Mouse (Mus musculus): ENCODE data around the gene Sema3f. TPM values are rescaled to one million over a fixed set of nuclear protein-coding genes. Genes with fewer than 3 reads are reported as not detected.

Gene Sema3f
- polyA plus RNA-seq, 1 experiment from 2014 or later: 8.1 TPM

GRCm38 (mm10) chr9:107659961-107660360 lies 50.3 kb downstream of the Sema3f start:
- Histone ChIP-seq H3K4me3 (no peak overlapping the region), H3K4me1 (replicated peaks) (0 out of 2 replicates have a peak, but pooled peaks cover 3% of the 10 kb centered on the region), H3K27ac (ENCODE audit: poor library complexity, severe bottlenecking) (no peak overlapping the region), H3K4me2 (no peak overlapping the region), H3K36me3 (no peaks in the 10 kb centered on the region), H3K9me3 (replicated peaks) (no peaks in the 10 kb centered on the region), H3K27me3 (replicated peaks) (peaks cover 31% of the 10 kb centered on the region), H3K9ac (peak overlapping the region; percentile 13; the same call in 1 of the 2 replicates)
- ATAC-seq (ENCODE audit: insufficient number of reproducible peaks, low FRiP score): no peak
- WGBS: 81% methylated on average over 3 of the region's 3 CpGs

- peak overlapping the region; percentile 13; the same call in 1 of the 2 replicates for H3K9ac ChIP-seq
- peaks cover 28% of the 10 kb centered on the region for H3K27me3 ChIP-seq (replicated peaks)
- H3K9me3 ChIP-seq (replicated peaks): no peaks in the 10 kb centered on the region
- no peak overlapping the region for H3K4me2 ChIP-seq
- no peaks in the 10 kb centered on the region for H3K36me3 ChIP-seq
- WGBS: 85% methylated on average over 10 of the region's 10 CpGs
- ATAC-seq (ENCODE audit: insufficient number of reproducible peaks, low FRiP score): no peak
- H3K27ac ChIP-seq (ENCODE audit: poor library complexity, severe bottlenecking): no peak overlapping the region
- H3K4me3 ChIP-seq: no peak overlapping the region
- 0 out of 2 replicates have a peak, but pooled peaks cover 3% of the 10 kb centered on the region for H3K4me1 ChIP-seq (replicated peaks)
Measured at GRCm38 (mm10) chr9:107659551-107659950, 50.7 kb downstream of the Sema3f start.

GRCm38 (mm10) chr9:107658096-107658495 lies 52.2 kb downstream of the Sema3f start:
- Histone ChIP-seq H3K9ac (no peak overlapping the region), H3K9me3 (replicated peaks) (no peaks in the 10 kb centered on the region), H3K27ac (ENCODE audit: poor library complexity, severe bottlenecking) (no peak overlapping the region), H3K4me1 (replicated peaks) (no peaks in the 10 kb centered on the region), H3K27me3 (replicated peaks) (peaks cover 26% of the 10 kb centered on the region), H3K4me3 (no peak overlapping the region), H3K4me2 (no peak overlapping the region), H3K36me3 (no peaks in the 10 kb centered on the region)
- ATAC-seq (ENCODE audit: insufficient number of reproducible peaks, low FRiP score): no peak
- 80% methylated on average over 6 of the region's 6 CpGs for WGBS

- no peak overlapping the region for H3K27ac ChIP-seq (ENCODE audit: poor library complexity, severe bottlenecking)
- WGBS: 74% methylated on average over 5 of the region's 5 CpGs
- no peak for ATAC-seq (ENCODE audit: insufficient number of reproducible peaks, low FRiP score)
- H3K4me1 ChIP-seq (replicated peaks): no peaks in the 10 kb centered on the region
- H3K36me3 ChIP-seq: no peaks in the 10 kb centered on the region
- H3K9me3 ChIP-seq (replicated peaks): no peaks in the 10 kb centered on the region
- H3K4me3 ChIP-seq: no peak overlapping the region
- no peak overlapping the region for H3K9ac ChIP-seq
- no peak overlapping the region for H3K4me2 ChIP-seq
- peaks cover 26% of the 10 kb centered on the region for H3K27me3 ChIP-seq (replicated peaks)
Measured at GRCm38 (mm10) chr9:107657144-107657543, 53.1 kb downstream of the Sema3f start.

- WGBS: 72% methylated on average over 4 of the region's 4 CpGs
- H3K4me1 ChIP-seq (replicated peaks): peaks cover 19% of the 10 kb centered on the region
- no peak overlapping the region for H3K4me2 ChIP-seq
- no peak overlapping the region for H3K4me3 ChIP-seq
- no peak for ATAC-seq (ENCODE audit: insufficient number of reproducible peaks, low FRiP score)
- H3K9me3 ChIP-seq (replicated peaks): no peaks in the 10 kb centered on the region
- H3K27ac ChIP-seq (ENCODE audit: poor library complexity, severe bottlenecking): no peak overlapping the region
- no peaks in the 10 kb centered on the region for H3K36me3 ChIP-seq
- peaks cover 20% of the 10 kb centered on the region for H3K27me3 ChIP-seq (replicated peaks)
- H3K9ac ChIP-seq: no peak overlapping the region
Measured at GRCm38 (mm10) chr9:107654585-107654984, 55.7 kb downstream of the Sema3f start.

- no peak overlapping the region for H3K27ac ChIP-seq (ENCODE audit: poor library complexity, severe bottlenecking)
- no peaks in the 10 kb centered on the region for H3K9me3 ChIP-seq (replicated peaks)
- 70% methylated on average over 2 of the region's 2 CpGs for WGBS
- H3K4me1 ChIP-seq (replicated peaks): peaks cover 22% of the 10 kb centered on the region
- peaks cover 10% of the 10 kb centered on the region; the same call in 1 of the 2 replicates for H3K27me3 ChIP-seq (replicated peaks)
- H3K36me3 ChIP-seq: no peaks in the 10 kb centered on the region
- ATAC-seq (ENCODE audit: insufficient number of reproducible peaks, low FRiP score): no peak
- H3K9ac ChIP-seq: no peak overlapping the region
- no peak overlapping the region for H3K4me2 ChIP-seq
- no peak overlapping the region for H3K4me3 ChIP-seq
Measured at GRCm38 (mm10) chr9:107653474-107653873, 56.8 kb downstream of the Sema3f start.

- WGBS: 36% methylated on average over 12 of the region's 12 CpGs
- H3K36me3 ChIP-seq: no peaks in the 10 kb centered on the region
- H3K4me3 ChIP-seq: no peak overlapping the region
- H3K27ac ChIP-seq (ENCODE audit: poor library complexity, severe bottlenecking): no peak overlapping the region
- peaks cover 22% of the 10 kb centered on the region for H3K4me1 ChIP-seq (replicated peaks)
- H3K4me2 ChIP-seq: no peak overlapping the region
- no peaks in the 10 kb centered on the region for H3K9me3 ChIP-seq (replicated peaks)
- ATAC-seq (ENCODE audit: insufficient number of reproducible peaks, low FRiP score): no peak
- H3K9ac ChIP-seq: no peak overlapping the region
- H3K27me3 ChIP-seq (replicated peaks): no peaks in the 10 kb centered on the region
Measured at GRCm38 (mm10) chr9:107650708-107651481, 59.4 kb downstream of the Sema3f start.

- Histone ChIP-seq H3K4me3 (no peak overlapping the region), H3K9ac (no peak overlapping the region), H3K27ac (ENCODE audit: poor library complexity, severe bottlenecking) (no peak overlapping the region), H3K4me2 (no peak overlapping the region), H3K9me3 (replicated peaks) (no peaks in the 10 kb centered on the region), H3K4me1 (replicated peaks) (peaks cover 22% of the 10 kb centered on the region), H3K27me3 (replicated peaks) (no peaks in the 10 kb centered on the region), H3K36me3 (no peaks in the 10 kb centered on the region)
- ATAC-seq (ENCODE audit: insufficient number of reproducible peaks, low FRiP score): no peak
- 72% methylated on average over 7 of the region's 7 CpGs for WGBS
Measured at GRCm38 (mm10) chr9:107650225-107650624, 60.0 kb downstream of the Sema3f start.

GRCm38 (mm10) chr9:107648767-107649166 lies 61.5 kb downstream of the Sema3f start:
- no peaks in the 10 kb centered on the region for H3K9me3 ChIP-seq (replicated peaks)
- no peaks in the 10 kb centered on the region for H3K27me3 ChIP-seq (replicated peaks)
- no peaks in the 10 kb centered on the region for H3K36me3 ChIP-seq
- H3K27ac ChIP-seq (ENCODE audit: poor library complexity, severe bottlenecking): no peak overlapping the region
- WGBS: 37% methylated on average over 3 of the region's 3 CpGs
- H3K9ac ChIP-seq: no peak overlapping the region
- ATAC-seq (ENCODE audit: insufficient number of reproducible peaks, low FRiP score): no peak
- H3K4me2 ChIP-seq: no peak overlapping the region
- peaks cover 27% of the 10 kb centered on the region for H3K4me1 ChIP-seq (replicated peaks)
- H3K4me3 ChIP-seq: no peak overlapping the region

- ATAC-seq (ENCODE audit: insufficient number of reproducible peaks, low FRiP score): no peak
Measured at GRCm38 (mm10) chr9:107646975-107647374, 63.3 kb downstream of the Sema3f start.

GRCm38 (mm10) chr9:107645577-107645976 lies 64.7 kb downstream of the Sema3f start:
- H3K27me3 ChIP-seq (replicated peaks): no peaks in the 10 kb centered on the region
- peaks cover 15% of the 10 kb centered on the region for H3K4me1 ChIP-seq (replicated peaks)
- WGBS: 13% methylated on average over 5 of the region's 5 CpGs
- ATAC-seq (ENCODE audit: insufficient number of reproducible peaks, low FRiP score): peak; percentile 64; the same call in 1 of the 2 replicates
- H3K4me3 ChIP-seq: no peak overlapping the region
- no peaks in the 10 kb centered on the region for H3K36me3 ChIP-seq
- H3K9ac ChIP-seq: no peak overlapping the region
- no peak overlapping the region for H3K4me2 ChIP-seq
- H3K9me3 ChIP-seq (replicated peaks): no peaks in the 10 kb centered on the region
- H3K27ac ChIP-seq (ENCODE audit: poor library complexity, severe bottlenecking): no peak overlapping the region

More at GRCm38 (mm10) chr9:107646975-107647374, 63.3 kb downstream of the Sema3f start:
- 77% methylated on average over 6 of the region's 6 CpGs for WGBS
- Histone ChIP-seq H3K4me3 (no peak overlapping the region), H3K4me2 (no peak overlapping the region), H3K9me3 (replicated peaks) (no peaks in the 10 kb centered on the region), H3K4me1 (replicated peaks) (peaks cover 27% of the 10 kb centered on the region), H3K36me3 (no peaks in the 10 kb centered on the region), H3K27ac (ENCODE audit: poor library complexity, severe bottlenecking) (no peak overlapping the region), H3K27me3 (replicated peaks) (no peaks in the 10 kb centered on the region), H3K9ac (no peak overlapping the region)
